Mouse (Mus musculus): Measurements from ENCODE around the gene Rwdd2a.

Gene Rwdd2a

DNA sequence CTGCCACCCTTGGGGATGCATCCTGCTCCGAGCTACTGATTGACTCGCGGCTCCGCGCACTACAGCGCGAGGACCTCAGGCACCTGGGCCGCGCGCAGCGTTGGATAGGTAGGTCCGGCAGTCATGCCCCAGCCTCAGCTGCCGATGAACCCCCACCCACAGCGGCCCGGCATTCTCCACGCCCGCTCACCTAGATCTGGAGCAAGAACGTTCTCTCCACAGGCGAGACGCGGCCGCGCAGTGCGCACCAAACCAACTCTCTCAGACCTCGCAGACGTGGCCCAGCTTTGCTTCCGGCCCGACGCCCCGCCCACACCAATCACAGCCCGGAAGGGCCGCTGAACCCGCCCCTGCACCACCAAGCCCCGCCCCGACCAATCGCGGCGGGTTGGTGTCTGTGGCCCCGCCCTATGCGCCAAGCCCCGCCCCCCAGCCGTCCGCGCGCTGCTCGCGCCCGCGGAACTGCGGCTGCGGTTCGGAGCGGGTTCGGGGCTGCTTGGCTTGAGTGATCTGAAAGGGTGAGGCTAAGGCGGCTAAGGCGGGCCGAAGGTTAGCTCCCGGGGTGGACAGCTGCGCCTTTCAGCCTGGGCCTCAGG, at the start of gene Rwdd2a, which contains the start of gene Pgm3:
TSS of gene Rwdd2a (plus strand) at position 452 of the 596 bp plus-strand sequence.
TSS of gene Pgm3 (minus strand) at position 303 of the 596 bp plus-strand sequence.
- DNase-seq = peak; percentile 97

DNA sequence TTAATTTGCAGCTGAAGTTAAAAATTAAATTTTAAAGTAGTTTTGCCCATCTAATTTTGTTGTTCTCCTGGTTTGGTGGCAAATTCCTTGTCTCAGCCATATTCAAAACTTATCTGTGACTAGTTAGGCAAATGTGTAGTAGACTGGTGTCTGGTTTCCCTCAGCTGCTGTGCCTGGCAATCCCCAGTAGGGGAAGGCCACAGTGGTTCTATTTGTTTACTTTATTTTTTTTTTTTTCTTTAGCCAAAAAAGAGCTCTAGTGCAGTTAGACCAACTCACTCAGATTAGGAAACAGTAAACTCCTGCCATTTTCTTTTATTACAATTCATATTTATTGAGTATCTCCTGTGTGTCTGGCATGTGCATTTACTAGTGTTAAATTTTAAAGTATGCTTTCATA, 49.5 kb upstream of the Rwdd2a start:
- DNase-seq = no peak

DNA sequence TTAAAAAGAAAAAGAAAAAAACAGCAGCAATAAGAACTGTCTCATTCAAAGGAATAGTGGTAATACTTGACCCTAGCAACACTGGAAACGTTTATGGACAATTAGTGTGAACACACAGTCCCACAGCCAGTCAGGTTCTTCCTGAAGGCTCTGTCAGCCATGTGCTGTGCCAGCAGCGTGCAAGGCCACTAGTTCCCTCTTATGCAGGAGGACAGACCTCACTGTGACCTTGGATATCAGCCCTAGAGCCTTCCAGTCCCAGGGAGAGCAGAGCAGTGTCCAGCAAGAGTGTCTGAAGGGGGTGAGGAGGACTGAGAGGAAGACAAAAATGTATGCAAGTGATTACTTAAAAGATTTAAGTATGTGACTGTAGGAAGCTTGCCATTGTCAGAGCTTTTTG, 46.2 kb upstream of the Rwdd2a start:
- DNase-seq = no peak

DNA sequence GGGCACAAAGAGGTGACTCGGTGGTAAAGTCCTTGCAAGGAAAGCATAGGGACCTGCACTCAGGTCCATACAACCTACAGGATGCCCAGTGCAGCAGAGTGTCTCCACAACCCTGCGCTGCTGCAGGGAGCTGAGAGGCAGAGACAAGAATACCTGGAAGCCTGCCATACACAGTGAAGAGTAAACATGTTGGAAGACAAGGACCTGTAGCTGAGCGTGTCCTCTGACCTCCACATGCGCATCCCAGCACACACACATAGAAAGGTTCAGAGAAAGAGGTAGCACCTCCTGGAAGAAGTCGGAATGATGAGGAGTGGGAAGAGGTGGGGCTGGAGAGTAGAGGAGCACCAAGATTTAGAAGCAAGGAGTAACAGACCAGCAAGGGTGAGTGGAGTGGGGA, 37.7 kb upstream of the Rwdd2a start:
- no peak for DNase-seq

DNA sequence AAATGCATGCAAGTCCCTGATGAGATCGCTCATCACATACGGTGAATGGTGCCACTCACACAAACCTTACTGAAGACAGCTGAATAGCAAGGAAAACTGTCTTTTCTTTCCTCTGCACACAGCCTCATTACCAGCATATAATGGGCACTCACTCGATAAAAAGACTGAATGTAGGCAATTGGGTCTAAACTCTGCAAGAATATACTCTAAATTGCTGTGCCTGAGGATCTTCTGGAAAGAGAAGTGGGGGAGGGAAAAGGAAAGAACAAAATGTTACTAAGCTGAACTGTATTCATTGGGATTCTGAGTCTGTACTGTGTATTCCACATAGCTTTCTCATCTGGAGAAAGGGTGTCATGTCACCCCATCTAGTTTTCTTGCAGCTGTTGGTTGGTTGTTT, 28.3 kb upstream of the Rwdd2a start:
- no peak for DNase-seq

- no peak for DNase-seq
Observed at GRCm38 (mm10) chr9:86544559-86544958, 27.2 kb upstream of the Rwdd2a start.

DNA sequence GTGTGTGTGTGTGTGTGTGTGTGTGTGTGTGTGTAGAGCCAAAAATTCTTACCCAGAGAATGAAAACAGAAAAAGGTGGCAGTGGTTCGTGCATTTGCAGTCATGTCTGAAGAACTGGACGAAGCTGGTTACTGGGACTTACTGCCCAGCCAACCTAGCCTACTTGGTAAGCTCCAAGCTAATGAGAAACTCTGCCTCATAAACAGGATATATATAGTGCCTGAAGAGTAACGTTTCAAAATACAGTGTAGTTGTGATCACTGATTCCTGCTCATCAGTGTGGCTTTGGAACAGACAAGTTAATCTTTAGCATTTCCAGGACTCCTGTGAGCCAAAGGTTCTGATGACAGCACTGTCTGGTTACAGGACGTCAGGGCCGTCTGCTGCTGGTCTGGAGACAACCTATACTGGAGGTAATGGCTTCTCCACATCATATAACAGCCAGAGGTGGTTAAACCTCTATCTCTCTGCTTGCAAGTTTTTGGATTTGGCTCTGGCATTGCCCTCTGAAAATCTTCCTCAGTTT, 22.1 kb upstream of the Rwdd2a start:
- DNase-seq = no peak

DNA sequence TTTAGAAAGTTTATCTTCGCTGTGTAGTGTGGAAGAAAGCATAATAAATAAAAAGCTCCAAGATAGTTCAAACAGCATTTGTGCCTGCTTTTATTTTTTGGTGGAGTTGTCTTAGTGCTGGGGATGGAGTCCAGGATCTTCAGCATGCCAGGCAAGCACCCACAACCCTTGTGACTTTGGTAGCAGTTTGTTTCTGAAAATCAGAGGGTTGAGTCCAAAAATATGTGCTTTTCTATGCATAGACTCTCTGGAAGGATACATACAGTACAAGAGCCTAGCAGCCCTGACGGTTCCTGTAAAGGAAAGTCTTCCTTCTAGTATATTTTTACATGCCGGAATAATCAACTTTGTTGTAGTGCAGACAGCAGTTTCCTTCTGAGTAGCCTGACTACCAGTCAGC, 21.1 kb upstream of the Rwdd2a start:
- no peak for DNase-seq

DNA sequence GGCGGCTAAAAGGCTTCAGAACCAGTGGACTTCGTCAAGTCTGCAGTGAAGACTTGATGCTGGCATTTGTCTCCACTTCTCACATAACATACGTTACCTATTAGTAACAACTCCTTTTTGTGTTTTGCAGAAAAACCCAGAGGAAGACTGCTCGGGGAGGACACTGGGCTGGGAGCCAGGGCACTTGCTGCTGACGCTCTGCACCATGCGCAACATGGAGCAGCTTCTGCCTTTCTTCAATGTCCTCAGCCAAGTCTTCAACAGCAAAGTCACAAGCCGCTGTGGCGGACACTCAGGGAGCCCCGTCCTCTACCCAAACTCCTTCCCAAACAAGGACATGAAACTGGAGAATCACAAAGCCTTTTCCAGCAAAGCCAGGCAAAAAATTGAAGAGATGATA, 17.9 kb upstream of the Rwdd2a start:
- peak; percentile 27 for DNase-seq

DNA sequence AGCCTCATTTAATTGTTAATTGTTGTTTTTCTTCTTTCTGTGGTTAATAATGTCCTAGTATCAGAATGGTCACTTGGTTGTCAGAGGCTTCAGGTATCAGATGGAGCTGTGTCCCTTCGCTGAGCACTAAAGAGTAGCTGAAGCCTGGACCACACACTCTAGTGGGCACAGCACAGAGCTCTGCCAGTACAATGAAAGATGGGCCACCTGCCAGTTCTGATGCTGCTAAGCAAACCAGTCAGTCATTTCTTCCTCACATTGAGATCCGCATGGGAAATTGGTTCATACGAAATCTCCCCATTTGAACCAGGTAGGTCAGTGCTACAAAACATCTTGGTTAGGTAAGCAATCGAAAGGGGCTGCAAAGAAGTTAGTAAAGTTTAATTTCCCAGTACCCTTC, 17.1 kb upstream of the Rwdd2a start:
- no peak for DNase-seq

DNA sequence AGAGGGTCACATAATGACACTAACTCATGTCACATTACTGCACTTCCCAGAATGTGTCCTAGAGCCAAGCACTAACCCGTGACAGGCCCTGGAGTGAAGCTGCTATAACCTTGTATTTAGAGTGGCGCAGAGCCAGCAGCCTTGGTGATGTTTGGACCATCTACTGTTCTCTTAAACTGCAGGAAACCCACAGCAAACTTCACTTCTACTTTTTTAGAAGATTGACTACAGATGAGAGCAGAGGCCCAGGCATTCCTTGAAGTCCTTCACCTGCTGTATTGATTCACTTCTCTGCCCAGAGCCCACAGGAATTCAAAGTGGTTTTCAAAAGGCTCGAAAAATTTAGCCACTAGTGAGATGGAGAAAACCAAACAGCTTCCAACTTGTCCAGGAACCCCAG, 11.2 kb upstream of the Rwdd2a start:
- no peak for DNase-seq

GRCm38 (mm10) chr9:86569314-86569910, 2.4 kb upstream of the Rwdd2a start:
- no peak for DNase-seq

- DNase-seq = peak; percentile 34
Observed at GRCm38 (mm10) chr9:86570261-86570890, 1.4 kb upstream of the Rwdd2a start.

DNA sequence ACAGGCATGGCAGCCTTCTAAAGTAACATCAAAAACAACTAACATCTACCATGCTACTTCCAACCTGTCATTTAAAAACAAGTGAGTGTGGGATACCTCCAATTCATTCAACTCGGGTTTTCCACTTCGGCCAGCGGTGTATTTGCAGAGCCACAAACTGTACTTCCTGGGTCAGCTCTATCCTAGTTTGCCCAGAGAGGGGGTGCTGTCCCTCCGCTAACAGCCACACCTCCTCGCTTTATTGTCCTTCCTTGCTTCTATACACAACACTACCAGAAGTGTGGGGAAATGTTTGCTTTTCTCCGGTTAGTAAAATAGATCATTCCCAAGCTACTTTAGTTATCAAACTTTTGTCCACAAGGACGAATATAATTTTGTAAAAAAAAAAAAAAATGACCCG, 845 bp upstream of the Rwdd2a start:
- DNase-seq = peak; percentile 24

GRCm38 (mm10) chr9:86572196-86572595, 405 bp downstream of the Rwdd2a start:
- DNase-seq = no peak

DNA sequence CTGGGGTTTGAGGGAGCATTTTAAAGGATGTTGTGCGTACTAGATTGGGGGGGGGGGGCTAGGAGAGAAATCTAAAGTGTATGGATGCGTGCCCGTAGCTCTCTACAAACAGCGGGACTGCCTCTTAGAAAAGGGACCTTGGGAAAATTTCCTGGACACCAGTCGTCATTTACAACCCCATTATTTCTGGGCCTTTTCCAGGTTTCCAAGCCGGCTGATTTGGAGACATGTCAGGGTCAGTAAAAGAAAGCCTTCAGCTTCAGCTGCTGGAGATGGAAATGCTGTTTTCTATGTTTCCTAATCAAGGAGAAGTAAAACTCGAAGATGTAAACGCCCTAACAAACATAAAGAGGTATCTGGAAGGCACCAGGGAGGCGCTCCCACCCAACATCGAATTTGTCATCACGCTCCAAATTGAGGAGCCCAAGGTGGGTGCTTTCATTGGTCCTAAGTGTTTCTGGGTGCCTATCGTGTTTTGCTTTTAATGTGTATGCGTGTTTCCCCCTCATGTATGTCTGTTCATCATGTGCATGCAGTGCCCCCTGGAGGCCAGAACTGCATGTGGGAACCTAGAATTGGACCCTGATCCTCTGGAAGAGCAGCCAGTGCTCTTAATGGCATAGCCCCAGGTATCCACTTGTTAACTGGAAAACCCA, 973 bp downstream of the Rwdd2a start:
- peak; percentile 79 for DNase-seq

GRCm38 (mm10) chr9:86573616-86574303, 2.0 kb downstream of the Rwdd2a start:
- no peak for DNase-seq

- no peak for DNase-seq
Observed at GRCm38 (mm10) chr9:86575178-86575577, 3.4 kb downstream of the Rwdd2a start.

DNA sequence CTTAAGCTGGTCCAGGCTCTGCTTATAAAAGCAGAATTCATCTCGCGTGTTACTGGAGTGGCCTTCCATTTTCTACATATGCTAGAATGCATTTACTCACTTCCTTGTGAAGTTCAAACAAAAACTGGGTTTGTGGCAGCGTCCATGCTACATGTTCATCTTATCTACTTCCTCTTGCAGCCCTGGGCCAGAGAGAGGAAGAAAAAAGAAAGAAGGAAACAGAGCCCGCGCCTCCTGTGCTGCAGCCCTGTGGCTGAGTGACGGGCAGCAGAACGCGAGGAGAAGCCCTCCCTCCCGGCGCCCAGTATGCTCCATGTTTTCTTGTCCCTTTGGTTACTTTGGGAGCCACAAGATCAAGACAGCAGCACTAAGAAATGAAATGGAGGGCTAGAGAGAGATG, 7.9 kb downstream of the Rwdd2a start:
- no peak for DNase-seq

DNA sequence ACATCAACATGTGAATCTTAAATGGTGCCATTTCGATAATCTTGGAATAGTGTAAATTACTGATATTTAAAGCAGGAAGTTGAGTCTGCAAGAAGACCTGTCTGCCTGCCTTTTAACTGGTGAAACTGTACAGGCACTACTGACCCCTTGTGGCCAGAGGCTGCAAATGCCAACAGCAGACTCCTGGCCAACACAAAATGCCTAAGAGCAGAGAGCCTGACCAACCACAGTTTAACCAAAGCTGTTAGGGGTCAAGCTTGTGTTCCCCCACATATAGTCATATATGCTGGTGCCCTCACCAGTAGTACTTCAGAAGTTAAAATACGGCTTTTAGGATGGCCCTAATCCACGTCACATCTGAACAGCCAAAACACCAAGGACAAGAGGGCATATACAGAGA, 11.9 kb downstream of the Rwdd2a start:
- peak; percentile 55 for DNase-seq

- no peak for DNase-seq
Observed at GRCm38 (mm10) chr9:86587019-86587795, 15.4 kb downstream of the Rwdd2a start.

All from cerebellum, adult 9-11 months (tissue).